Mouse (Mus musculus): ENCODE results near the gene Oas2. TPM values are rescaled to one million over a fixed set of nuclear protein-coding genes. Genes with fewer than 3 reads are reported as not detected.
A peak's percentile ranks its signal among the peaks of the same experiment; 100 is the strongest.
"Not testable (repeated sequence)": the region's sequence is repeated elsewhere in the genome, so short reads cannot be mapped to it uniquely, and the experiment has no call there.

Oas2 gene
- polyA plus RNA-seq (2012; rRNA removed) (1.1 and 1.5 TPM in 2 replicates), polyA plus RNA-seq (2014; fragmentation: Nextera tagmentation; extraction: Ambion mirVana) (0.23 and 0.75 TPM in 2 replicates)

- DNase-seq (ENCODE audit: low spot score) (no peak), ATAC-seq (ENCODE audit: low FRiP score, low read depth) (no peak)
- Histone ChIP-seq H3K27me3 (ENCODE audit: control insufficient read depth, insufficient read depth, low read length) (no peaks in the 10 kb centered on the region), H3K4me1 (ENCODE audit: control insufficient read depth, insufficient read depth, low read length) (no peaks in the 10 kb centered on the region), H3K9me3 (ENCODE audit: control insufficient read depth, low read length) (no peaks in the 10 kb centered on the region), H3K4me2 (replicated peaks; ENCODE audit: low read depth, low read length, severe bottlenecking) (no peak within 1 kb of the TSS), H3K4me3 (replicated peaks; ENCODE audit: low read length) (no peak within 1 kb of the TSS), H3K27ac (replicated peaks; ENCODE audit: low read depth, low read length) (no peak within 1 kb of the TSS), H3K9ac (ENCODE audit: low read depth, low read length, severe bottlenecking) (no peak within 1 kb of the TSS), H3K36me3 (ENCODE audit: control insufficient read depth, insufficient read depth, low read length) (no peaks in the 10 kb centered on the region)
- 66% methylated on average over 5 of the region's 5 CpGs for WGBS
- no peak for TF ChIP-seq POLR2A (IDR thresholded peaks at IDR 0.05; ENCODE audit: borderline replicate concordance, extremely low read depth, insufficient read depth, insufficient read length)
Measured at GRCm38 (mm10) chr5:120749688-120750087, at the start of gene Oas2. Gene Oas2 (minus strand): TSS chr5:120749853.

GRCm38 (mm10) chr5:120798943-120799342 lies 49.3 kb upstream of the Oas2 start:
- H3K4me3 ChIP-seq (replicated peaks; ENCODE audit: low read length); H3K9me3 ChIP-seq (ENCODE audit: control insufficient read depth, low read length); H3K9ac ChIP-seq (ENCODE audit: low read depth, low read length, severe bottlenecking); DNase-seq (ENCODE audit: low spot score); H3K4me1 ChIP-seq (ENCODE audit: control insufficient read depth, insufficient read depth, low read length); H3K27me3 ChIP-seq (ENCODE audit: control insufficient read depth, insufficient read depth, low read length); ATAC-seq (ENCODE audit: low FRiP score, low read depth); H3K36me3 ChIP-seq (ENCODE audit: control insufficient read depth, insufficient read depth, low read length); H3K27ac ChIP-seq (replicated peaks; ENCODE audit: low read depth, low read length); H3K4me2 ChIP-seq (replicated peaks; ENCODE audit: low read depth, low read length, severe bottlenecking): not testable (repeated sequence)
- 89% methylated on average over 2 of the region's 2 CpGs for WGBS

DNA sequence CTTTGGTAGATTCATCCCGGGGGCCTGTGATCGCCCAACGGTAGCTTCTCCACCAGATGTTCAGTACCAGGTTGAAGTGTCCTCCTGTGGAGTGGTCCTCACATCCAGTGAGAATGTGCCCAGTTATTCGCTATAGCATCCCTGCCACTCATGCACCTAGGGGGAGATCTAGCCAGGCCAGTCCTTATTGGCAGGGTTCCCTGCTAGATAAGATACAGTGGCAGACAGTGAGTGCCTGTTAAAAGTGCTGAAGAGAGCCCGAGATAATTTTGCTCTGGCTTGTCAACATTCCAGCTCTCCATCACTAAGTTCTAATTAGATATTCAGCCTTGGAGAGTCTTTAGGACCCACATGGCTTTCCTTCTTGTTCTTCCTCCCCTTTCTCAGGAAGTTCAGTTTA lies 48.5 kb upstream of the Oas2 start:
- ATAC-seq (ENCODE audit: low FRiP score, low read depth) = not testable (repeated sequence)

DNA sequence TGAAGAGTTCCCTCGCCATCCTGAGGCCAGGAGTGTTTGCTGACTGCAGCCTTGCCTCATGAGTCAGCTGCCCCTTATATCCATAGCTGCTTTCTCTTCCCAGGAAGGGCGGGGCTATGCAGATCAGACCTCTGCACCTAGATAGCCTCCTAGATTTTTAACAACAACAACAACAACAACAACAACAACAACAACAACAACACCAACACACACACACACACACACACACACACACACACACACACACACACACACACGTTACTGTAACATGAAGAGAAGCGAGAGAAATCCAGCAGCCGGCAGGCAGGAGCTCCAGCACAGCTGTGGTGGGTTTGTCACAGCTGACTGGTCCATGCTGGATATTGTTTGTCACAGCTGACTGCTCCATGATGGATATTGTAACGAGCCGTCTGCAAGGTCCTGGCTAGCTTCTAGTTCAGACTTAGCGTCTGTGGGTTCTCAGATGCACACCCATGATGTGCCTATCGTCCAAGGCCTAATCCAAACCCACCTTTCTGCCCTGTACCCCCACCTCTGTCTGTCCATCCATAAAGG lies 45.9 kb upstream of the Oas2 start, which contains the start of gene Oas1e:
Gene Oas1e (minus strand): TSS at position 51 of the 555 bp plus-strand sequence.
- H3K9ac ChIP-seq (ENCODE audit: low read depth, low read length, severe bottlenecking); H3K27ac ChIP-seq (replicated peaks; ENCODE audit: low read depth, low read length); H3K4me1 ChIP-seq (ENCODE audit: control insufficient read depth, insufficient read depth, low read length); H3K36me3 ChIP-seq (ENCODE audit: control insufficient read depth, insufficient read depth, low read length); H3K27me3 ChIP-seq (ENCODE audit: control insufficient read depth, insufficient read depth, low read length); H3K4me2 ChIP-seq (replicated peaks; ENCODE audit: low read depth, low read length, severe bottlenecking); H3K9me3 ChIP-seq (ENCODE audit: control insufficient read depth, low read length); H3K4me3 ChIP-seq (replicated peaks; ENCODE audit: low read length); ATAC-seq (ENCODE audit: low FRiP score, low read depth); DNase-seq (ENCODE audit: low spot score): not testable (repeated sequence)
- WGBS = 62% methylated on average over 9 of the region's 9 CpGs

More for the DNA sequence above, 48.5 kb upstream of the Oas2 start:
- H3K27ac ChIP-seq (replicated peaks; ENCODE audit: low read depth, low read length); H3K9me3 ChIP-seq (ENCODE audit: control insufficient read depth, low read length); H3K36me3 ChIP-seq (ENCODE audit: control insufficient read depth, insufficient read depth, low read length); H3K4me1 ChIP-seq (ENCODE audit: control insufficient read depth, insufficient read depth, low read length); H3K9ac ChIP-seq (ENCODE audit: low read depth, low read length, severe bottlenecking); H3K4me2 ChIP-seq (replicated peaks; ENCODE audit: low read depth, low read length, severe bottlenecking); H3K27me3 ChIP-seq (ENCODE audit: control insufficient read depth, insufficient read depth, low read length); H3K4me3 ChIP-seq (replicated peaks; ENCODE audit: low read length); DNase-seq (ENCODE audit: low spot score): not testable (repeated sequence)
- 74% methylated on average over 5 of the region's 5 CpGs for WGBS

- Histone ChIP-seq H3K4me1 (ENCODE audit: control insufficient read depth, insufficient read depth, low read length) (no peaks in the 10 kb centered on the region), H3K9ac (ENCODE audit: low read depth, low read length, severe bottlenecking) (no peak overlapping the region), H3K27me3 (ENCODE audit: control insufficient read depth, insufficient read depth, low read length) (no peaks in the 10 kb centered on the region), H3K4me2 (replicated peaks; ENCODE audit: low read depth, low read length, severe bottlenecking) (no peak overlapping the region), H3K36me3 (ENCODE audit: control insufficient read depth, insufficient read depth, low read length) (no peaks in the 10 kb centered on the region), H3K4me3 (replicated peaks; ENCODE audit: low read length) (no peak overlapping the region), H3K9me3 (ENCODE audit: control insufficient read depth, low read length) (no peaks in the 10 kb centered on the region), H3K27ac (replicated peaks; ENCODE audit: low read depth, low read length) (no peak overlapping the region)
- TF ChIP-seq POLR2A (IDR thresholded peaks at IDR 0.05; ENCODE audit: borderline replicate concordance, extremely low read depth, insufficient read depth, insufficient read length) = no peak
- ATAC-seq (ENCODE audit: low FRiP score, low read depth) = no peak
- 40% methylated on average over 2 of the region's 2 CpGs for WGBS
- peak; percentile 32 for DNase-seq (ENCODE audit: low spot score)
Measured at GRCm38 (mm10) chr5:120793043-120793442, 43.4 kb upstream of the Oas2 start.

GRCm38 (mm10) chr5:120787042-120787441 lies 37.4 kb upstream of the Oas2 start:
- no peak overlapping the region for H3K4me3 ChIP-seq (replicated peaks; ENCODE audit: low read length)
- H3K4me1 ChIP-seq (ENCODE audit: control insufficient read depth, insufficient read depth, low read length) = no peaks in the 10 kb centered on the region
- H3K27ac ChIP-seq (replicated peaks; ENCODE audit: low read depth, low read length) = no peak overlapping the region
- WGBS = 62% methylated on average over 3 of the region's 3 CpGs
- H3K36me3 ChIP-seq (ENCODE audit: control insufficient read depth, insufficient read depth, low read length) = no peaks in the 10 kb centered on the region
- DNase-seq (ENCODE audit: low spot score) (no peak), ATAC-seq (ENCODE audit: low FRiP score, low read depth) (no peak)
- no peak overlapping the region for H3K4me2 ChIP-seq (replicated peaks; ENCODE audit: low read depth, low read length, severe bottlenecking)
- H3K9ac ChIP-seq (ENCODE audit: low read depth, low read length, severe bottlenecking) = no peak overlapping the region
- TF ChIP-seq POLR2A (IDR thresholded peaks at IDR 0.05; ENCODE audit: borderline replicate concordance, extremely low read depth, insufficient read depth, insufficient read length) = no peak
- H3K27me3 ChIP-seq (ENCODE audit: control insufficient read depth, insufficient read depth, low read length) = no peaks in the 10 kb centered on the region
- H3K9me3 ChIP-seq (ENCODE audit: control insufficient read depth, low read length) = no peaks in the 10 kb centered on the region
